Mouse (Mus musculus) liver, embryonic 16.5 days (tissue): ENCODE data around the gene Hinfp. TPM values are rescaled to one million over a fixed set of nuclear protein-coding genes. Genes with fewer than 3 reads are reported as not detected.

Source experiments
- ATAC-seq: fragments of 200-750 bp; cut with Nextera tagmentation; 2 replicates; pipeline ENCODE4 v1.8.0; 2017; ENCODE audit warnings: low read depth, mild to moderate bottlenecking, moderate number of reproducible peaks, moderate library complexity
- H3K27ac ChIP-seq: fragments of 300-500 bp; sonication (generic); 2 replicates; pipeline ENCODE4 v1.5.1; 2014; ENCODE audit warnings: mild to moderate bottlenecking, low read length
- H3K27me3 ChIP-seq: fragments of 300-500 bp; sonication (generic); 2 replicates; pipeline ENCODE4 v1.6.1; 2014; ENCODE audit warnings: low read depth, low read length, mixed read lengths; ENCODE audit not compliant: control insufficient read depth, insufficient read depth
- H3K36me3 ChIP-seq: fragments of 300-500 bp; sonication (generic); 2 replicates; pipeline ENCODE4 v1.6.1; 2014; ENCODE audit warnings: mild to moderate bottlenecking; ENCODE audit not compliant: control insufficient read depth, insufficient read depth
- H3K4me1 ChIP-seq: fragments of 300-500 bp; sonication (generic); 2 replicates; pipeline ENCODE4 v1.6.1; 2014; ENCODE audit warnings: low read depth, low read length, mixed read lengths; ENCODE audit not compliant: control insufficient read depth
- H3K4me2 ChIP-seq: fragments of 300-500 bp; sonication (generic); 2 replicates; pipeline ENCODE4 v1.6.1; 2014; ENCODE audit warnings: low read depth, low read length, mixed read lengths
- H3K4me3 ChIP-seq: fragments of 300-500 bp; sonication (generic); 2 replicates; pipeline ENCODE4 v1.5.1; 2014; ENCODE audit warnings: low read depth, mild to moderate bottlenecking, low read length
- H3K9ac ChIP-seq: fragments of 300-500 bp; sonication (generic); 2 replicates; pipeline ENCODE4 v1.6.1; 2014; ENCODE audit warnings: low read depth, low read length
- H3K9me3 ChIP-seq: fragments of 300-500 bp; sonication (generic); replicated peaks from 2 replicates; pipeline ENCODE4 v1.6.1; 2016; ENCODE audit warnings: low read length; ENCODE audit not compliant: control insufficient read depth
- WGBS: fragments of 180-500 bp; shearing (Covaris S2); extraction: QIAGEN DNeasy Blood & Tissue Kit; methylation state at CpG from one replicate; pipeline ENCODE4 v1.1.7; 2014; ENCODE audit not compliant: insufficient replicate concordance; 5-methylcytosine and 5-hydroxymethylcytosine counted together
- polyA plus RNA-seq: library from polyadenylated mRNA; unstranded; fragments of >200 nt; fragmentation: Nextera tagmentation; extraction: Ambion mirVana; gene quantifications from 2 replicates; pipeline ENCODE4 v1.2.1, GENCODE M21; 2015

Hinfp gene
- polyA plus RNA-seq, 1 experiment from 2014 or later = 12.6 TPM

GRCm38 (mm10) chr9:44286256-44286850 lies 19.1 kb downstream of the Hinfp start:
- Histone ChIP-seq H3K4me1 (peaks cover 34% of the 10 kb centered on the region), H3K4me3 (peak overlapping the region; percentile 75), H3K27ac (peak overlapping the region; percentile 96), H3K4me2 (peak overlapping the region; percentile 88), H3K9me3 (no peaks in the 10 kb centered on the region), H3K36me3 (peaks cover 17% of the 10 kb centered on the region), H3K27me3 (no peaks in the 10 kb centered on the region; the same call in 1 of the 2 replicates), H3K9ac (peak overlapping the region; percentile 95)
- peak; percentile 56 for ATAC-seq
- 9% methylated on average over 6 of the region's 6 CpGs for WGBS

- WGBS = 63% methylated on average over 5 of the region's 5 CpGs
- Histone ChIP-seq H3K9me3 (no peaks in the 10 kb centered on the region), H3K36me3 (peaks cover 29% of the 10 kb centered on the region), H3K4me3 (no peak overlapping the region), H3K4me2 (no peak overlapping the region), H3K9ac (no peak overlapping the region), H3K27ac (no peak overlapping the region), H3K27me3 (no peaks in the 10 kb centered on the region; the same call in 1 of the 2 replicates), H3K4me1 (peaks cover 19% of the 10 kb centered on the region)
- ATAC-seq = no peak
Observed at GRCm38 (mm10) chr9:44283183-44283582, 22.3 kb downstream of the Hinfp start.

GRCm38 (mm10) chr9:44269973-44270372 lies 35.5 kb downstream of the Hinfp start:
- H3K4me1 ChIP-seq = peaks cover 16% of the 10 kb centered on the region
- no peak for ATAC-seq

GRCm38 (mm10) chr9:44269077-44269476 lies 36.4 kb downstream of the Hinfp start:
- Histone ChIP-seq H3K27me3 (no peaks in the 10 kb centered on the region), H3K9ac (no peak overlapping the region), H3K4me2 (no peak overlapping the region), H3K27ac (no peak overlapping the region), H3K9me3 (no peaks in the 10 kb centered on the region), H3K4me1 (peaks cover 16% of the 10 kb centered on the region), H3K4me3 (no peak overlapping the region), H3K36me3 (peaks cover 10% of the 10 kb centered on the region)
- 66% methylated on average over 3 of the region's 3 CpGs for WGBS
- ATAC-seq = no peak

More at GRCm38 (mm10) chr9:44269973-44270372, 35.5 kb downstream of the Hinfp start:
- no peak overlapping the region for H3K4me3 ChIP-seq
- H3K27me3 ChIP-seq = no peaks in the 10 kb centered on the region
- H3K9ac ChIP-seq = no peak overlapping the region
- H3K36me3 ChIP-seq = peaks cover 19% of the 10 kb centered on the region
- H3K9me3 ChIP-seq = no peaks in the 10 kb centered on the region
- 82% methylated on average over 4 of the region's 4 CpGs for WGBS
- H3K27ac ChIP-seq = no peak overlapping the region
- H3K4me2 ChIP-seq = no peak overlapping the region

- H3K4me1 ChIP-seq = peaks cover 16% of the 10 kb centered on the region
- ATAC-seq = peak; percentile 51
- peak within 1 kb of the TSS; percentile 93 for H3K4me2 ChIP-seq
- peak within 1 kb of the TSS; percentile 68 for H3K4me3 ChIP-seq
- H3K27ac ChIP-seq = peak within 1 kb of the TSS; percentile 87
- H3K27me3 ChIP-seq = no peaks in the 10 kb centered on the region
- H3K9me3 ChIP-seq = no peaks in the 10 kb centered on the region
- 22% methylated on average over 6 of the region's 6 CpGs for WGBS
- H3K9ac ChIP-seq = peak within 1 kb of the TSS; percentile 85
- peaks cover 4% of the 10 kb centered on the region; the same call in 1 of the 2 replicates for H3K36me3 ChIP-seq
Observed at GRCm38 (mm10) chr9:44268432-44268831, 37.0 kb downstream of the Hinfp start, which contains the start of gene Nlrx1. TSS of gene Nlrx1 (minus strand) at chr9:44268599.

- H3K27me3 ChIP-seq = no peaks in the 10 kb centered on the region
- WGBS = 2% methylated on average over 28 of the region's 28 CpGs
- ATAC-seq = peak; percentile 90
- H3K9me3 ChIP-seq = no peaks in the 10 kb centered on the region
- peak overlapping the region; percentile 87 for H3K27ac ChIP-seq
- H3K36me3 ChIP-seq = no peaks in the 10 kb centered on the region; the same call in 1 of the 2 replicates
- peak overlapping the region; percentile 68 for H3K4me3 ChIP-seq
- H3K4me1 ChIP-seq = peaks cover 16% of the 10 kb centered on the region
- peak overlapping the region; percentile 93 for H3K4me2 ChIP-seq
- peak overlapping the region; percentile 85 for H3K9ac ChIP-seq
Observed at GRCm38 (mm10) chr9:44268027-44268360, 37.5 kb downstream of the Hinfp start.

GRCm38 (mm10) chr9:44267319-44268026 lies 38.0 kb downstream of the Hinfp start:
- Histone ChIP-seq H3K4me3 (peak overlapping the region; percentile 68), H3K4me1 (peaks cover 16% of the 10 kb centered on the region), H3K27ac (peak overlapping the region; percentile 87), H3K36me3 (no peaks in the 10 kb centered on the region), H3K9ac (peak overlapping the region; percentile 85), H3K9me3 (no peaks in the 10 kb centered on the region), H3K27me3 (no peaks in the 10 kb centered on the region), H3K4me2 (peak overlapping the region; percentile 93)
- 0 out of 2 replicates have a peak, but pooled peaks have one; percentile 17 for ATAC-seq
- 7% methylated on average over 21 of the region's 23 CpGs for WGBS

- Histone ChIP-seq H3K27ac (peak overlapping the region; percentile 87; the same call in 1 of the 2 replicates), H3K4me1 (peaks cover 16% of the 10 kb centered on the region), H3K9me3 (no peaks in the 10 kb centered on the region), H3K4me3 (peak overlapping the region; percentile 68; the same call in 1 of the 2 replicates), H3K27me3 (no peaks in the 10 kb centered on the region), H3K4me2 (peak overlapping the region; percentile 93; the same call in 1 of the 2 replicates), H3K9ac (no peak overlapping the region), H3K36me3 (no peaks in the 10 kb centered on the region)
- ATAC-seq = no peak
- 69% methylated on average over 8 of the region's 8 CpGs for WGBS
Observed at GRCm38 (mm10) chr9:44266478-44267226, 38.8 kb downstream of the Hinfp start.
